Mouse (Mus musculus) kidney, postnatal 25 days (tissue): ENCODE measurements around the gene Btbd35f28.
"Not testable (repeated sequence)": the region's sequence is repeated elsewhere in the genome, so short reads cannot be mapped to it uniquely, and the experiment has no call there.

Experiments used
- DNase-seq, 2 experiments: peaks; one replicate each; pipeline ENCODE4 v3.0.0; 2021; ENCODE audit warnings: mixed read lengths in 2 of 2

Btbd35f28 gene

GRCm38 (mm10) chrX:4196276-4196675 lies at the start of gene Btbd35f28:
Gene Btbd35f28, plus strand, starts transcription at chrX:4196576.
- not testable (repeated sequence) for DNase-seq
